Mouse (Mus musculus) c-Kit-positive CD71-negative TER-119-negative erythroid progenitor cells, embryonic 14.5 days (primary cell): ENCODE data around the gene Ggcx.
"Not testable (repeated sequence)": the region's sequence is repeated elsewhere in the genome, so short reads cannot be mapped to it uniquely, and the experiment has no call there.

Source experiments
- DNase-seq: peaks from one replicate; pipeline ENCODE4 v3.0.0-alpha.2; 2013; ENCODE audit warnings: low read depth

Gene Ggcx

GRCm38 (mm10) chr6:72430989-72431921 lies 17.1 kb downstream of the Ggcx start:
- DNase-seq = no peak

- DNase-seq = no peak
Observed at GRCm38 (mm10) chr6:72432153-72432552, 18.0 kb downstream of the Ggcx start.

- no peak for DNase-seq
Observed at GRCm38 (mm10) chr6:72438226-72438625, 24.1 kb downstream of the Ggcx start.

GRCm38 (mm10) chr6:72438862-72439354 lies 24.8 kb downstream of the Ggcx start:
- DNase-seq = peak; percentile 67

- peak; percentile 72 for DNase-seq
Observed at GRCm38 (mm10) chr6:72439355-72440185, 25.5 kb downstream of the Ggcx start, which contains the start of gene Mat2a. Mat2a (minus strand) TSS chr6:72439558.

- DNase-seq = no peak
Observed at GRCm38 (mm10) chr6:72440186-72440990, 26.3 kb downstream of the Ggcx start.

GRCm38 (mm10) chr6:72442921-72443604 lies 29.0 kb downstream of the Ggcx start:
- DNase-seq = no peak

GRCm38 (mm10) chr6:72445011-72445410 lies 30.9 kb downstream of the Ggcx start:
- no peak for DNase-seq

- DNase-seq = no peak
Observed at GRCm38 (mm10) chr6:72447487-72447886, 33.4 kb downstream of the Ggcx start.

- DNase-seq = not testable (repeated sequence)
Observed at GRCm38 (mm10) chr6:72451778-72452177, 37.7 kb downstream of the Ggcx start.

GRCm38 (mm10) chr6:72452329-72452728 lies 38.2 kb downstream of the Ggcx start:
- no peak for DNase-seq

GRCm38 (mm10) chr6:72453578-72453977 lies 39.5 kb downstream of the Ggcx start:
- DNase-seq = no peak

- no peak for DNase-seq
Observed at GRCm38 (mm10) chr6:72454072-72454746, 40.1 kb downstream of the Ggcx start.

GRCm38 (mm10) chr6:72454833-72455373 lies 40.8 kb downstream of the Ggcx start:
- no peak for DNase-seq

- DNase-seq = no peak
Observed at GRCm38 (mm10) chr6:72456567-72456966, 42.5 kb downstream of the Ggcx start.

GRCm38 (mm10) chr6:72458418-72458817 lies 44.3 kb downstream of the Ggcx start:
- no peak for DNase-seq

- no peak for DNase-seq
Observed at GRCm38 (mm10) chr6:72458921-72459320, 44.8 kb downstream of the Ggcx start.

GRCm38 (mm10) chr6:72460036-72460801 lies 46.1 kb downstream of the Ggcx start:
- no peak for DNase-seq

- not testable (repeated sequence) for DNase-seq
Observed at GRCm38 (mm10) chr6:72462550-72463257, 48.6 kb downstream of the Ggcx start.
